Mouse (Mus musculus): ENCODE measurements around the gene Naa80. TPM values are rescaled to one million over a fixed set of nuclear protein-coding genes. Genes with fewer than 3 reads are reported as not detected.
A peak's percentile ranks its signal among the peaks of the same experiment; 100 is the strongest.

Gene Naa80
- polyA plus RNA-seq, 1 experiment: 34.1 TPM

- WGBS: 91% methylated on average over 10 of the region's 10 CpGs
- H3K4me3 ChIP-seq (ENCODE audit: extremely low read depth, insufficient read depth, insufficient read length): no peak overlapping the region
- DNase-seq (ENCODE audit: low read depth in 1 of 2, low spot score in 2 of 2): no peak
- H3K4me1 ChIP-seq (ENCODE audit: control insufficient read depth, insufficient read depth, insufficient read length): peaks cover 11% of the 10 kb centered on the region; the same call in 1 of the 2 replicates
- no peaks in the 10 kb centered on the region for H3K27me3 ChIP-seq (ENCODE audit: control insufficient read depth, insufficient read depth, low read length)
- no peak for TF ChIP-seq POLR2A (IDR thresholded peaks at IDR 0.05; ENCODE audit: low read depth, low read length)
- no peak for TF ChIP-seq CTCF (IDR thresholded peaks at IDR 0.05; ENCODE audit: extremely low read depth, insufficient read depth, insufficient read length, insufficient replicate concordance)
- H3K36me3 ChIP-seq (ENCODE audit: control insufficient read depth, insufficient read depth, low read length): no peaks in the 10 kb centered on the region
- no peak overlapping the region for H3K27ac ChIP-seq (ENCODE audit: insufficient read depth, low read length)
These were observed 816 bp upstream of the Naa80 start for GRCm38 (mm10) chr9:107577871-107578270.

- Histone ChIP-seq H3K4me1 (ENCODE audit: control insufficient read depth, insufficient read depth, insufficient read length) (peaks cover 11% of the 10 kb centered on the region; the same call in 1 of the 2 replicates), H3K4me3 (ENCODE audit: extremely low read depth, insufficient read depth, insufficient read length) (no peak overlapping the region), H3K27me3 (ENCODE audit: control insufficient read depth, insufficient read depth, low read length) (no peaks in the 10 kb centered on the region), H3K36me3 (ENCODE audit: control insufficient read depth, insufficient read depth, low read length) (no peaks in the 10 kb centered on the region), H3K27ac (ENCODE audit: insufficient read depth, low read length) (no peak overlapping the region)
- TF ChIP-seq CTCF (IDR thresholded peaks at IDR 0.05; ENCODE audit: extremely low read depth, insufficient read depth, insufficient read length, insufficient replicate concordance) (no peak), POLR2A (IDR thresholded peaks at IDR 0.05; ENCODE audit: low read depth, low read length) (no peak)
- 88% methylated on average over 14 of the region's 14 CpGs for WGBS
- no peak for DNase-seq (ENCODE audit: low read depth in 1 of 2, low spot score in 2 of 2)
These were observed 575 bp downstream of the Naa80 start for GRCm38 (mm10) chr9:107579023-107579900.

DNA sequence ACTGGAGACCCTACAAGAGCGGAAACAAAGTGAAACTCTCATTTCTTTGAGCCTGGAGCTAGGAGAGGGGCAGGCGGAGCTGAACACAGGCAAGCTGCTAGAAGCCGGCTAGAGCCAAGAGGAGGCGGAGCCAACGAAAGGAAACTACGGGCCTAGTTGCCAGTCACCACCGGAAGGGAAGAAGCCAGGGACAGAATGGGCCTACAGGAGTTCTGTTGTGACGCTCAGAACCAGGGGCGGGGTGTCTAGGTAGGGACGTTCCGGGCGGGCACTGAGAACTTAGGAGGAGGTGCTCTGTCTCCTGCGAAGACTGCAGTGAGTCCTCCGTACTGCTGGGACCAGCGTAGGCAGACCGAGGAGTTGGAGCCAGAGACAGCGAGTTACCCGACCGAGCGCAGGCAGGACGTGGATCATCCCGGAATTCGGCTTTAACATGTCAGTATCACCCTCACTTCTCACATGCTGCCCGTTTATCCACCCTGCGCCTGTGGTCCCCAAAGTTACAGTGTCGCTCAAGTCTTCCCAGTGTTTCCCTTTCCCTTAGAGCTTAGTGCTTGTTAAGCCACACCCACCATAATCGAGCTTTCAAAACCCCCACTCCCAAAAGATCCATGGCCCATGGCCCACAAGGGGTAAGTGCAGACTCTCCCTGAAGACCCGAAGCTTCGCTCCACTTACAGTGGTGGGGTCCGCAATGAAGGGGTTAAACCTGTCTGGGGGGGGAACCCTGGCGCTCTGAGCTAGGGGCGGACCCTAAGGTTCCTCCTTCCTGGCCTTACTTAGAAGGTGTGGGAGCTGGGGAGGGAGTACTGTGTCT, 2.0 kb downstream of the Naa80 start, which contains the start of gene Hyal3:
TSS of gene Hyal3 (plus strand) at position 318 of the 817 bp plus-strand sequence.
- Histone ChIP-seq H3K4me1 (ENCODE audit: control insufficient read depth, insufficient read depth, insufficient read length) (peaks cover 11% of the 10 kb centered on the region; the same call in 1 of the 2 replicates), H3K27ac (ENCODE audit: insufficient read depth, low read length) (peak within 1 kb of the TSS; percentile 74), H3K27me3 (ENCODE audit: control insufficient read depth, insufficient read depth, low read length) (no peaks in the 10 kb centered on the region), H3K36me3 (ENCODE audit: control insufficient read depth, insufficient read depth, low read length) (no peaks in the 10 kb centered on the region), H3K4me3 (ENCODE audit: extremely low read depth, insufficient read depth, insufficient read length) (peak within 1 kb of the TSS; percentile 70)
- TF ChIP-seq CTCF (IDR thresholded peaks at IDR 0.05; ENCODE audit: extremely low read depth, insufficient read depth, insufficient read length, insufficient replicate concordance): no peak
- peak; percentile 67 for TF ChIP-seq POLR2A (IDR thresholded peaks at IDR 0.05; ENCODE audit: low read depth, low read length)
- DNase-seq (ENCODE audit: low read depth in 1 of 2, low spot score in 2 of 2): peak; percentile 68 to 73
- under 1% methylated on average over 32 of the region's 32 CpGs for WGBS

GRCm38 (mm10) chr9:107581584-107581983, 2.9 kb downstream of the Naa80 start:
- Histone ChIP-seq H3K4me1 (ENCODE audit: control insufficient read depth, insufficient read depth, insufficient read length) (peaks cover 11% of the 10 kb centered on the region; the same call in 1 of the 2 replicates), H3K27me3 (ENCODE audit: control insufficient read depth, insufficient read depth, low read length) (no peaks in the 10 kb centered on the region), H3K27ac (ENCODE audit: insufficient read depth, low read length) (no peak overlapping the region), H3K4me3 (ENCODE audit: extremely low read depth, insufficient read depth, insufficient read length) (0 out of 2 replicates have a peak overlapping the region, but pooled peaks have one; percentile 70), H3K36me3 (ENCODE audit: control insufficient read depth, insufficient read depth, low read length) (no peaks in the 10 kb centered on the region)
- WGBS: 60% methylated on average over 4 of the region's 4 CpGs
- TF ChIP-seq CTCF (IDR thresholded peaks at IDR 0.05; ENCODE audit: extremely low read depth, insufficient read depth, insufficient read length, insufficient replicate concordance): no peak
- no peak for TF ChIP-seq POLR2A (IDR thresholded peaks at IDR 0.05; ENCODE audit: low read depth, low read length)
- DNase-seq (ENCODE audit: low read depth in 1 of 2, low spot score in 2 of 2): no peak

- no peaks in the 10 kb centered on the region for H3K27me3 ChIP-seq (ENCODE audit: control insufficient read depth, insufficient read depth, low read length)
- no peak overlapping the region for H3K27ac ChIP-seq (ENCODE audit: insufficient read depth, low read length)
- DNase-seq (ENCODE audit: low read depth in 1 of 2, low spot score in 2 of 2): no peak
- no peak overlapping the region for H3K4me3 ChIP-seq (ENCODE audit: extremely low read depth, insufficient read depth, insufficient read length)
- 87% methylated on average over 7 of the region's 7 CpGs for WGBS
- TF ChIP-seq CTCF (IDR thresholded peaks at IDR 0.05; ENCODE audit: extremely low read depth, insufficient read depth, insufficient read length, insufficient replicate concordance) (no peak), POLR2A (IDR thresholded peaks at IDR 0.05; ENCODE audit: low read depth, low read length) (no peak)
- H3K4me1 ChIP-seq (ENCODE audit: control insufficient read depth, insufficient read depth, insufficient read length): peaks cover 11% of the 10 kb centered on the region; the same call in 1 of the 2 replicates
- no peaks in the 10 kb centered on the region for H3K36me3 ChIP-seq (ENCODE audit: control insufficient read depth, insufficient read depth, low read length)
These were observed 3.9 kb downstream of the Naa80 start for GRCm38 (mm10) chr9:107582509-107583062.

- no peak for DNase-seq (ENCODE audit: low read depth in 1 of 2, low spot score in 2 of 2)
- Histone ChIP-seq H3K36me3 (ENCODE audit: control insufficient read depth, insufficient read depth, low read length) (no peaks in the 10 kb centered on the region), H3K27me3 (ENCODE audit: control insufficient read depth, insufficient read depth, low read length) (no peaks in the 10 kb centered on the region), H3K4me3 (ENCODE audit: extremely low read depth, insufficient read depth, insufficient read length) (no peak overlapping the region), H3K27ac (ENCODE audit: insufficient read depth, low read length) (no peak overlapping the region), H3K4me1 (ENCODE audit: control insufficient read depth, insufficient read depth, insufficient read length) (peaks cover 14% of the 10 kb centered on the region; the same call in 1 of the 2 replicates)
- WGBS: 97% methylated on average over 14 of the region's 14 CpGs
- TF ChIP-seq CTCF (IDR thresholded peaks at IDR 0.05; ENCODE audit: extremely low read depth, insufficient read depth, insufficient read length, insufficient replicate concordance): no peak
- TF ChIP-seq POLR2A (IDR thresholded peaks at IDR 0.05; ENCODE audit: low read depth, low read length): no peak
These were observed 4.5 kb downstream of the Naa80 start for GRCm38 (mm10) chr9:107583174-107583573.
